Mouse (Mus musculus) forebrain, embryonic 14.5 days (tissue): ENCODE measurements around the gene Aimp2. TPM values are rescaled to one million over a fixed set of nuclear protein-coding genes. Genes with fewer than 3 reads are reported as not detected.

Experiments
- ATAC-seq: fragments of 200-750 bp; cut with Nextera tagmentation; 2 replicates; pipeline ENCODE4 v1.8.0; 2017; ENCODE audit warnings: mild to moderate bottlenecking, moderate library complexity
- DNase-seq: peaks from one replicate; pipeline ENCODE4 v3.0.0-alpha.2; 2015; ENCODE audit warnings: low spot score
- H3K27ac ChIP-seq: fragments of 300-500 bp; sonication (generic); 2 replicates; pipeline ENCODE4 v1.5.1; 2014; ENCODE audit warnings: low read depth, mild to moderate bottlenecking, control low read depth, low read length, moderate library complexity
- H3K27me3 ChIP-seq: fragments of 300-500 bp; sonication (generic); replicated peaks from 2 replicates; pipeline ENCODE4 v1.6.1; 2014; ENCODE audit warnings: low read length, control low read depth, mixed read lengths; ENCODE audit not compliant: control insufficient read depth, insufficient read depth
- H3K36me3 ChIP-seq: fragments of 300-500 bp; sonication (generic); 2 replicates; pipeline ENCODE4 v1.6.1; 2014; ENCODE audit warnings: low read length, control low read depth; ENCODE audit not compliant: control insufficient read depth, insufficient read depth
- H3K4me1 ChIP-seq: fragments of 300-500 bp; sonication (generic); 2 replicates; pipeline ENCODE4 v1.6.1; 2014; ENCODE audit warnings: antibody characterized with exemption, low read length, control low read depth; ENCODE audit not compliant: control insufficient read depth, insufficient read depth
- H3K4me2 ChIP-seq: fragments of 300-500 bp; sonication (generic); 2 replicates; pipeline ENCODE4 v1.6.1; 2014; ENCODE audit warnings: mild to moderate bottlenecking, control low read depth, low read length
- H3K4me3 ChIP-seq: fragments of 300-500 bp; sonication (generic); 2 replicates; pipeline ENCODE4 v1.5.1; 2014; ENCODE audit warnings: low read depth, low read length, control low read depth
- H3K9ac ChIP-seq: fragments of 300-500 bp; sonication (generic); 2 replicates; pipeline ENCODE4 v1.6.1; 2014; ENCODE audit warnings: mild to moderate bottlenecking, low read length, control low read depth, moderate library complexity
- H3K9me3 ChIP-seq: fragments of 300-500 bp; sonication (generic); replicated peaks from 2 replicates; pipeline ENCODE4 v1.6.1; 2016; ENCODE audit warnings: low read length, control low read depth, mixed read lengths; ENCODE audit not compliant: control insufficient read depth
- WGBS: fragments of 180-500 bp; shearing (Covaris S2); extraction: QIAGEN DNeasy Blood & Tissue Kit; methylation state at CpG from one replicate; pipeline ENCODE4 v1.1.7; 2014; 5-methylcytosine and 5-hydroxymethylcytosine counted together
- polyA plus RNA-seq: library from polyadenylated mRNA; unstranded; fragments of >200 nt; fragmentation: Nextera tagmentation; extraction: Ambion mirVana; gene quantifications from 2 replicates; pipeline ENCODE4 v1.2.1, GENCODE M21; 2014

Gene Aimp2
- polyA plus RNA-seq, 1 experiment from 2014 or later = 101 TPM

DNA sequence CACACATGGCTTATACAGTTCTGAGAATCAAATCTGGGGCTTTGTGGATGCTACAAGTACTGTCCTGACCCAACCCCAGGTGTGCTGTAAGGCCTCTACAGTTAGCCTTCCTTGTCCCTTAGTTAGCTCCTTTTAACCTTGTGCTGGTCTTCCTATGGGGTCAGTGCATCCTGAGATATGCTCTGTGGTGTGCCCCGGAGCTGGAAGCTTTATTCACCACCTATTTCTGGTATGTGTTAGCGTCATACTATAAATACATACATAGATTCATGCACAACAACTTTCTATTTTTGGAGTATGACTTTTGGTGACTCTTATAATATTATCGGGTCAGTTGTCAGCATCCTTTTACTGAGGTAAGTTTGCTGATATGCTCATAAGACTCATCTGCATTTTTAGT is 24.4 kb downstream of the Aimp2 start:
- ATAC-seq = no peak
- Histone ChIP-seq H3K36me3 (peaks cover 96% of the 10 kb centered on the region), H3K4me1 (no peaks in the 10 kb centered on the region), H3K27me3 (no peaks in the 10 kb centered on the region), H3K4me3 (no peak overlapping the region), H3K9me3 (peaks cover 4% of the 10 kb centered on the region; the same call in 1 of the 2 replicates), H3K4me2 (no peak overlapping the region), H3K27ac (no peak overlapping the region), H3K9ac (no peak overlapping the region)
- over 99% methylated on average over 3 of the region's 3 CpGs for WGBS
- no peak for DNase-seq

DNA sequence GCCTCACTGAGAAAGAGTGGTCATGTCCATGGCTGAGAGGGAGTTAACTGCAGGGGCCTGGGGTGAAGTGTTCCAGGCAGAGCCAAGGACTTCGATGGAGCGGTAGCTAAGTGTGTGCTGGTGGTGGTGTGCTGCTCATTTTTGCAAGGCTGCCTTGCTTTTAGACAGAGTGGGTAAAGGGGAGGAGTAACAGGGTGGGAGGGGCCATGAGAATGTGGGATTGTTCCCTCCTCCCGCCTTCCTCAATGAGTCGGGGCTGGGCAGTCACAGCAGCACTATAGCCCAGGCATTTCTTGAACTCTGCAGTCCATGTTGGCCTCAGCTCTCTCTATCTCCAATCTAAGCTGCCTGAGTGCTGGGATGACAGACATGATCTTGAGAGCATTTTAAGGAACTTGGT is 35.1 kb downstream of the Aimp2 start:
- no peak for DNase-seq
- Histone ChIP-seq H3K36me3 (peaks cover 71% of the 10 kb centered on the region), H3K4me3 (no peak overlapping the region), H3K27ac (no peak overlapping the region), H3K9me3 (no peaks in the 10 kb centered on the region), H3K4me2 (no peak overlapping the region), H3K4me1 (no peaks in the 10 kb centered on the region), H3K9ac (no peak overlapping the region), H3K27me3 (no peaks in the 10 kb centered on the region)
- 76% methylated on average over 4 of the region's 4 CpGs for WGBS
- ATAC-seq = no peak

DNA sequence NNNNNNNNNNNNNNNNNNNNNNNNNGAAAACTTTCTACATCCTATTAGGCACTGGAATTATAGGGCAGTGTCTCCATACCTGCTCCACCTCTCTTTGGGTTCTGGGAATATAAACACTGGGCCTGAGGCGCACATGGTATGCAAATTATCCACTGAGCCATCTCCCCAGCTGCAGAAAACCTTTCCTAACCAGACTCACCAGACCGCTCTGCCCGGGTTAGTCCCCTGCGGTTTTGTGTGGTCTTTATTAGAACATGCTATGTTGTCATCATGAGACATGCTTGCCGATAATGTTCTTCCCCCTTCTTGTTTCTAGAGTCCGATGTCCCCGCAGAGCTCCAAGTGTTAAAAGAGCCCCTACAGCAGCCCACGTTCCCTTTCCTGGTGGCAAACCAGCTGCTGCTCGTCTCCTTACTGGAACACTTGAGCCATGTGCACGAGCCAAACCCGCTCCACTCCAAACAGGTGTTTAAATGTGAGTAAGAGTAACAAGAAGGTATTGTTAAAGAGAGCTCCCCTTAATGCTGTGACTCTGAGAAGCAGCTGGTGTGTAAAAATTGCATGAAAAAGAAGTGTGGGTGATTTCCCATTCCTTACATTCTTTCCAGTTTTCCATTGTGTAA is 38.0 kb downstream of the Aimp2 start:
- no peak for ATAC-seq
- Histone ChIP-seq H3K4me2 (no peak overlapping the region), H3K27me3 (no peaks in the 10 kb centered on the region), H3K4me3 (no peak overlapping the region), H3K9ac (no peak overlapping the region), H3K27ac (no peak overlapping the region), H3K36me3 (peaks cover 43% of the 10 kb centered on the region), H3K4me1 (no peaks in the 10 kb centered on the region), H3K9me3 (no peaks in the 10 kb centered on the region)
- WGBS = 90% methylated on average over 11 of the region's 11 CpGs
- no peak for DNase-seq

Other genes with a start within 250 kb of the Aimp2 start
- gene Usp42, start 177.6 kb downstream of the Aimp2 start, polyA plus RNA-seq = 21.7 and 29.1 TPM in 2 replicates
- gene Eif2ak1, start 92.1 kb downstream of the Aimp2 start, polyA plus RNA-seq = 42.5 and 46.9 TPM in 2 replicates
- 0.16 and 0.48 TPM in 2 replicates for gene Ankrd61, start 12.2 kb downstream of the Aimp2 start, polyA plus RNA-seq
- 23.7 and 26.8 TPM in 2 replicates for gene Pms2, start 117 bp upstream of the Aimp2 start, polyA plus RNA-seq
- gene Gm42421, start 18.3 kb upstream of the Aimp2 start, polyA plus RNA-seq = 1.3 and 1.9 TPM in 2 replicates
- 1.5 and 2.8 TPM in 2 replicates for gene Rsph10b, start 23.2 kb upstream of the Aimp2 start, polyA plus RNA-seq
- 93.0 and 98.1 TPM in 2 replicates for gene Ccz1, start 105.0 kb upstream of the Aimp2 start, polyA plus RNA-seq
- gene Ocm, start 116.8 kb upstream of the Aimp2 start, polyA plus RNA-seq = 0.90 TPM in 1 of 2 replicates, not detected in the other
- gene Lmtk2, start 190.6 kb upstream of the Aimp2 start, polyA plus RNA-seq = 5.2 and 7.4 TPM in 2 replicates